Mouse (Mus musculus) spleen, adult 12 weeks (tissue): ENCODE measurements around the gene Nrg3.
"Not testable (repeated sequence)": the region's sequence is repeated elsewhere in the genome, so short reads cannot be mapped to it uniquely, and the experiment has no call there.

Experiments used
- DNase-seq: peaks from one replicate; pipeline ENCODE4 v3.0.0; 2022; ENCODE audit warnings: low spot score

Nrg3 gene

GRCm38 (mm10) chr14:39211472-39211871, 261.4 kb downstream of the Nrg3 start:
- DNase-seq, result no peak

GRCm38 (mm10) chr14:39191946-39192345, 280.9 kb downstream of the Nrg3 start:
- DNase-seq, result no peak

- DNase-seq, result no peak
Measured at GRCm38 (mm10) chr14:39173709-39174108, 299.2 kb downstream of the Nrg3 start.

GRCm38 (mm10) chr14:39160140-39160539, 312.7 kb downstream of the Nrg3 start:
- DNase-seq, result no peak

GRCm38 (mm10) chr14:39155462-39155861, 317.4 kb downstream of the Nrg3 start:
- DNase-seq, result no peak

- no peak for DNase-seq
Measured at GRCm38 (mm10) chr14:39129766-39130165, 343.1 kb downstream of the Nrg3 start.

GRCm38 (mm10) chr14:39117977-39118376, 354.9 kb downstream of the Nrg3 start:
- no peak for DNase-seq

- not testable (repeated sequence) for DNase-seq
Measured at GRCm38 (mm10) chr14:39116522-39117231, 356.2 kb downstream of the Nrg3 start.

- DNase-seq, result no peak
Measured at GRCm38 (mm10) chr14:39109566-39109965, 363.3 kb downstream of the Nrg3 start.

- DNase-seq, result no peak
Measured at GRCm38 (mm10) chr14:39106776-39107175, 366.1 kb downstream of the Nrg3 start.

- no peak for DNase-seq
Measured at GRCm38 (mm10) chr14:39095219-39095618, 377.7 kb downstream of the Nrg3 start.

- no peak for DNase-seq
Measured at GRCm38 (mm10) chr14:39079461-39079860, 393.4 kb downstream of the Nrg3 start.

GRCm38 (mm10) chr14:39051542-39051941, 421.3 kb downstream of the Nrg3 start:
- DNase-seq, result no peak

GRCm38 (mm10) chr14:39049021-39049420, 423.9 kb downstream of the Nrg3 start:
- no peak for DNase-seq

- DNase-seq, result no peak
Measured at GRCm38 (mm10) chr14:39044290-39044689, 428.6 kb downstream of the Nrg3 start.

GRCm38 (mm10) chr14:39043793-39044192, 429.1 kb downstream of the Nrg3 start:
- no peak for DNase-seq

- no peak for DNase-seq
Measured at GRCm38 (mm10) chr14:39043384-39043783, 429.5 kb downstream of the Nrg3 start.

- DNase-seq, result no peak
Measured at GRCm38 (mm10) chr14:39039046-39039445, 433.8 kb downstream of the Nrg3 start.

- no peak for DNase-seq
Measured at GRCm38 (mm10) chr14:39034482-39034881, 438.4 kb downstream of the Nrg3 start.

- no peak for DNase-seq
Measured at GRCm38 (mm10) chr14:39023065-39023464, 449.8 kb downstream of the Nrg3 start.

- no peak for DNase-seq
Measured at GRCm38 (mm10) chr14:39014126-39014525, 458.8 kb downstream of the Nrg3 start.

GRCm38 (mm10) chr14:38997843-38998242, 475.0 kb downstream of the Nrg3 start:
- DNase-seq, result no peak

GRCm38 (mm10) chr14:38992574-38992866, 480.4 kb downstream of the Nrg3 start:
- no peak for DNase-seq

GRCm38 (mm10) chr14:38991847-38992573, 480.9 kb downstream of the Nrg3 start:
- no peak for DNase-seq
